23 mouse cellular contexts compared by ENCODE assay signal in the genomic region with DNA sequence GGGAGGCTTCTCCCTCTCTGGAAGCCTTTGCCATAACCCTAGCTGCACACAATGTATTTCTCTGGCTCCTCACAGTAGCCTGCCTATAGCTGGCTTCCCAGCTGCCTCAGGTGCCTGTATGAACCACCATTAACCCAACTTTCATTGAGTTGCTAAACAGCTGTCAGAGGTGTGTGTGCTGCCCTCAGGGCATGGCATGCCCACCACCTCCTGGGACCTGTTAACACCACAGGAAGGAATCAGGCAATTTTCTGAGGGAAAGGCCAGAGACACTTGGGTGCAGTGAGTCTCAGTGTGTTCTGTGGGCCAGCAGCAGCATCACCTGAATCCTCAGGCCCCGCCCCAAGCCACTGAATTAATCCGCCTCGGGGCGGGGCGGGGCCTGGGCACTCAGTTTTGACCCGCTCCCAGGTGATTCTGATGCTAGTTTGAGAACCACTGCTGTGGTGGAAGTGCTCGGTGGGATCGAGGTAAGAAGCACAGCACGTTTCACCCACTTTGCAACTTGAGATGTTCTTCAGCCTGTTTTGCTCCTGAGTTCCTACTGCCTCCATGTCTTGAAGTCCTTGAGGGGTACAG. TPM values are rescaled to one million over a fixed set of nuclear protein-coding genes. Genes with fewer than 3 reads are reported as not detected.
DNase-seq lines count a peak whose midpoint lies in the region; ATAC-seq and TF ChIP-seq lines count a peak whose summit lies in the region.
"Had no signal": no experiment of that assay in that cellular context is flagged by ENCODE, and none has a peak within 500 bp of the region (broad histone marks: within the 10 kb centered on the region; RNA-seq: fewer than 3 reads in every experiment).

No protein-coding gene starts in this region.

- H3K27me3 ChIP-seq in midbrain, embryonic 10.5 days (ENCODE audit: low read depth, poor library complexity, severe bottlenecking): peaks cover 62% of the 10 kb centered on the region
- peaks cover 46% of the 10 kb centered on the region for H3K27me3 ChIP-seq in midbrain, embryonic 13.5 days

- no peak overlapping the region for H3K4me2 ChIP-seq in midbrain, embryonic 13.5 days (replicated peaks)
- H3K4me2 ChIP-seq: hindbrain, embryonic 15.5 days; liver, embryonic 12.5 days; lung, embryonic 14.5 days; midbrain, embryonic 12.5 days; neural tube, embryonic 15.5 days had no signal

- no peak for ATAC-seq in midbrain, embryonic 13.5 days
- ATAC-seq: intestine, postnatal 0 days; liver, embryonic 12.5 days had no signal

- intact Hi-C loops in gastrocnemius, adult 2 months (cut with DNase I): no loop called here
- intact Hi-C loops in gastrocnemius, postnatal 36 days (cut with DNase I): no loop called here

- 27% methylated on average over 9 of the region's 9 CpGs for WGBS in midbrain, embryonic 10.5 days
- WGBS in midbrain, embryonic 13.5 days: 20% methylated on average over 9 of the region's 9 CpGs

- no peak overlapping the region for H3K9ac ChIP-seq in midbrain, embryonic 13.5 days (replicated peaks)
- H3K9ac ChIP-seq: hindbrain, embryonic 15.5 days; liver, embryonic 12.5 days; lung, embryonic 14.5 days; neural tube, embryonic 15.5 days had no signal

- H3K9me3 ChIP-seq in midbrain, embryonic 10.5 days (replicated peaks): no peaks in the 10 kb centered on the region
- H3K9me3 ChIP-seq in midbrain, embryonic 13.5 days: no peaks in the 10 kb centered on the region
- H3K9me3 ChIP-seq: heart, embryonic 10.5 days; hindbrain, embryonic 15.5 days; liver, embryonic 12.5 days; midbrain, embryonic 12.5 days; neural tube, embryonic 15.5 days had no signal

- peaks cover 9% of the 10 kb centered on the region; the same call in 1 of the 2 replicates for H3K36me3 ChIP-seq in midbrain, embryonic 10.5 days
- no peaks in the 10 kb centered on the region for H3K36me3 ChIP-seq in midbrain, embryonic 13.5 days
- H3K36me3 ChIP-seq: hindbrain, embryonic 15.5 days; midbrain, embryonic 12.5 days; neural tube, embryonic 15.5 days had no signal

- no peak overlapping the region for H3K4me3 ChIP-seq in gastrocnemius, adult 2 months
- peak overlapping the region; percentile 14; the same call in 1 of the 2 replicates for H3K4me3 ChIP-seq in midbrain, embryonic 10.5 days
- H3K4me3 ChIP-seq in midbrain, embryonic 13.5 days (replicated peaks): no peak overlapping the region
- H3K4me3 ChIP-seq: heart, embryonic 10.5 days; hindbrain, embryonic 15.5 days; liver, embryonic 12.5 days; midbrain, embryonic 12.5 days; myocyte; neural tube, embryonic 15.5 days had no signal

- H3K27ac ChIP-seq in gastrocnemius, adult 2 months: peak overlapping the region; percentile 83
- no peak overlapping the region for H3K27ac ChIP-seq in midbrain, embryonic 10.5 days (replicated peaks)
- H3K27ac ChIP-seq in midbrain, embryonic 13.5 days: no peak overlapping the region
- H3K27ac ChIP-seq: hindbrain, embryonic 15.5 days; liver, embryonic 12.5 days; macrophage; midbrain, embryonic 12.5 days; neural tube, embryonic 15.5 days had no signal

- H3K4me1 ChIP-seq in midbrain, embryonic 10.5 days: peaks cover 43% of the 10 kb centered on the region
- H3K4me1 ChIP-seq in midbrain, embryonic 13.5 days (replicated peaks): peaks cover 21% of the 10 kb centered on the region

- DNase-seq in gastrocnemius, adult 2 months: no peak
- no peak for DNase-seq in gastrocnemius, postnatal 36 days
- DNase-seq in midbrain, embryonic 10.5 days (ENCODE audit: low spot score): no peak
- DNase-seq in kidney, postnatal 4 days: peak; percentile 33 to 48
- DNase-seq in thymus, postnatal 36 days: no peak
- no peak for DNase-seq in MN1 (ENCODE audit: low spot score)
- DNase-seq: cerebellum, postnatal 14 days; heart, postnatal 10 days; lung, embryonic 14.5 days; right cerebral cortex, postnatal 25 days; thymus, postnatal 25 days had no signal

- TF ChIP-seq CTCF in gastrocnemius, adult 2 months (IDR thresholded peaks at IDR 0.05): no peak

RNA-seq across cellular contexts. Expression of a gene that starts 2.9 kb away (rescaled TPM):
- total RNA-seq in gastrocnemius, adult 2 months (2021): 10 to 100 TPM in 1 of 2 experiments, 1 to 10 TPM in 1; 8.0 to 16.5 TPM
- 10 to 100 TPM in 1 of 2 experiments, 1 to 10 TPM in 1; 5.4 to 10.6 TPM for total RNA-seq in gastrocnemius, postnatal 36 days (2021)
- 2.4 and 2.8 TPM in 2 replicates for polyA plus RNA-seq in midbrain, embryonic 10.5 days (2016; fragmentation: Nextera tagmentation; extraction: Ambion mirVana)
- polyA plus RNA-seq in midbrain, embryonic 13.5 days (2015; fragmentation: Nextera tagmentation; extraction: Ambion mirVana): 3.9 and 4.2 TPM in 2 replicates
- polyA plus RNA-seq: macrophage had no signal

RNA-seq across cellular contexts. Expression of a gene that starts 9.5 kb away (rescaled TPM):
- total RNA-seq in gastrocnemius, adult 2 months (2021): 100 to 1,000 TPM; 494 to 503 TPM
- 100 to 1,000 TPM; 382 to 407 TPM for total RNA-seq in gastrocnemius, postnatal 36 days (2021)
- polyA plus RNA-seq in midbrain, embryonic 10.5 days (2016; fragmentation: Nextera tagmentation; extraction: Ambion mirVana): 12.6 and 12.8 TPM in 2 replicates
- 4.3 and 4.4 TPM in 2 replicates for polyA plus RNA-seq in midbrain, embryonic 13.5 days (2015; fragmentation: Nextera tagmentation; extraction: Ambion mirVana)

RNA-seq across cellular contexts. Expression of a gene that starts 16.7 kb away (rescaled TPM):
- 100 to 1,000 TPM; 413 to 433 TPM for total RNA-seq in gastrocnemius, adult 2 months (2021)
- 100 to 1,000 TPM; 402 to 432 TPM for total RNA-seq in gastrocnemius, postnatal 36 days (2021)
- polyA plus RNA-seq in midbrain, embryonic 10.5 days (2016; fragmentation: Nextera tagmentation; extraction: Ambion mirVana): 2,258 and 2,701 TPM in 2 replicates
- 1,160 and 1,188 TPM in 2 replicates for polyA plus RNA-seq in midbrain, embryonic 13.5 days (2015; fragmentation: Nextera tagmentation; extraction: Ambion mirVana)

RNA-seq across cellular contexts. Expression of a gene that starts 24.8 kb away (rescaled TPM):
- total RNA-seq in gastrocnemius, adult 2 months (2021): 10 to 100 TPM; 47.1 to 49.6 TPM
- 10 to 100 TPM; 33.9 to 42.5 TPM for total RNA-seq in gastrocnemius, postnatal 36 days (2021)
- 98.4 and 111 TPM in 2 replicates for polyA plus RNA-seq in midbrain, embryonic 10.5 days (2016; fragmentation: Nextera tagmentation; extraction: Ambion mirVana)
- 81.9 and 87.0 TPM in 2 replicates for polyA plus RNA-seq in midbrain, embryonic 13.5 days (2015; fragmentation: Nextera tagmentation; extraction: Ambion mirVana)

RNA-seq across cellular contexts. Expression of a gene that starts 26.1 kb away (rescaled TPM):
- total RNA-seq in gastrocnemius, adult 2 months (2021): not detected
- not detected for total RNA-seq in gastrocnemius, postnatal 36 days (2021)
- 7.1 and 7.6 TPM in 2 replicates for polyA plus RNA-seq in midbrain, embryonic 10.5 days (2016; fragmentation: Nextera tagmentation; extraction: Ambion mirVana)
- polyA plus RNA-seq in midbrain, embryonic 13.5 days (2015; fragmentation: Nextera tagmentation; extraction: Ambion mirVana): 0.32 and 1.1 TPM in 2 replicates
- total RNA-seq: gastrocnemius, adult 8-10 months; heart, postnatal 10 days; layer of hippocampus, postnatal 10 days; left cerebral cortex, postnatal 14 days had no signal
- polyA plus RNA-seq: macrophage, myocyte had no signal

Comparison
In these comparisons a context has a peak if more than half of its experiments do, and no peak if none do; other contexts are left out.
1. DNase-seq: peak in kidney, postnatal 4 days (2 of 2); none in gastrocnemius, adult 2 months (single experiment), gastrocnemius, postnatal 36 days (0 of 2), midbrain, embryonic 10.5 days (single experiment), thymus, postnatal 36 days (0 of 2) and MN1 (single experiment).